ENCODE assay signal across 20 mouse cellular contexts in the genomic region with DNA sequence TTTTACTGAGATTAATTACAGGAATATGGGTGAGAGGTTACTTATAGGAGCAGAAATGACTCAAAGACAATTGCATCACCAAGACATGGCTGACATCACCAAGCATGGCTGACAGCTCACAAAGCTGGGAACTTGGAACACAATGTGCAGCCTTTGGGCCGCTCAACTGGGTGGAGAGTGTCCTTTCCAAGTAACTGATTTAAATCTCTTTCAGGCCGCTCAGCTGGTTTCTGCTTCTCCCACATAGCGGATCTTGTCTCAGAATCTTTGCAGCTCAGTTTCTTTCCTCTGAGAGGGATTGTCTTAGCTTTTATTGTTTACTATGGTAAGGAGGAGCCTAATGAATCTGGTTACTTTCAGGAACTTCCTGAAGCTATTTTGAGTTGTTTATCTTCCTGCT. TPM values are rescaled to one million over a fixed set of nuclear protein-coding genes. Genes with fewer than 3 reads are reported as not detected.
DNase-seq lines count a peak whose midpoint lies in the region; ATAC-seq and TF ChIP-seq lines count a peak whose summit lies in the region.
"Had no signal": no experiment of that assay in that cellular context is flagged by ENCODE, and none has a peak within 500 bp of the region (broad histone marks: within the 10 kb centered on the region; RNA-seq: fewer than 3 reads in every experiment).

No protein-coding gene starts in this region.

- TF ChIP-seq POLR2A in myocyte (IDR thresholded peaks at IDR 0.05; ENCODE audit: insufficient read length, low read depth), result no peak

- H3K36me3 ChIP-seq in heart, embryonic 13.5 days, result no peaks in the 10 kb centered on the region
- H3K36me3 ChIP-seq in myocyte (ENCODE audit: control insufficient read depth, insufficient read depth), result no peaks in the 10 kb centered on the region
- no peaks in the 10 kb centered on the region for H3K36me3 ChIP-seq in liver, postnatal 0 days (replicated peaks; ENCODE audit: insufficient read depth, low read length)
- H3K36me3 ChIP-seq: kidney, embryonic 15.5 days; limb, embryonic 12.5 days; liver, embryonic 13.5 days; neural tube, embryonic 12.5 days had no signal

- no peak overlapping the region for H3K4me3 ChIP-seq in heart, embryonic 13.5 days
- no peak overlapping the region for H3K4me3 ChIP-seq in myocyte
- H3K4me3 ChIP-seq in liver, postnatal 0 days (ENCODE audit: low read depth, low read length), result no peak overlapping the region
- H3K4me3 ChIP-seq: erythroblast, embryonic 14.5 days; kidney, embryonic 15.5 days; left cerebral cortex, adult 2 months; limb, embryonic 12.5 days; liver, embryonic 13.5 days; neural tube, embryonic 12.5 days had no signal

- no peak overlapping the region for H3ac ChIP-seq in myocyte (ENCODE audit: control insufficient read depth, insufficient read length)

- H3K9me3 ChIP-seq in heart, embryonic 13.5 days, result no peaks in the 10 kb centered on the region
- H3K9me3 ChIP-seq in liver, postnatal 0 days (ENCODE audit: low read length), result no peaks in the 10 kb centered on the region
- H3K9me3 ChIP-seq: kidney, embryonic 15.5 days; limb, embryonic 12.5 days; liver, embryonic 13.5 days; neural tube, embryonic 12.5 days had no signal

- 72% methylated on average over 3 of the region's 3 CpGs for WGBS in heart, embryonic 13.5 days
- WGBS in liver, postnatal 0 days (ENCODE audit: insufficient replicate concordance), result 70% methylated on average over 3 of the region's 3 CpGs

- H3K4me1 ChIP-seq in heart, embryonic 13.5 days, result peaks cover 20% of the 10 kb centered on the region
- H3K4me1 ChIP-seq in liver, postnatal 0 days (ENCODE audit: insufficient read depth), result no peaks in the 10 kb centered on the region
- H3K4me1 ChIP-seq: kidney, embryonic 15.5 days; limb, embryonic 12.5 days; liver, embryonic 13.5 days; neural tube, embryonic 12.5 days had no signal

- no peak for ATAC-seq in heart, embryonic 13.5 days (ENCODE audit: extremely low read depth, insufficient number of reproducible peaks, low FRiP score, low TSS enrichment)
- ATAC-seq in liver, postnatal 0 days, result no peak

- no peak for TF ChIP-seq EP300 in liver, postnatal 0 days (IDR thresholded peaks at IDR 0.05; ENCODE audit: low read depth)

- intact Hi-C loops in heart, postnatal 25 days (cut with DNase I), result no loop called here

- H3K79me2 ChIP-seq in myocyte (ENCODE audit: control insufficient read depth, insufficient read depth), result no peaks in the 10 kb centered on the region

- no peak overlapping the region for H3K4me2 ChIP-seq in heart, embryonic 13.5 days
- H3K4me2 ChIP-seq in myocyte (ENCODE audit: low read depth), result no peak overlapping the region
- no peak overlapping the region for H3K4me2 ChIP-seq in liver, postnatal 0 days (ENCODE audit: low read depth, low read length)
- H3K4me2 ChIP-seq: heart, embryonic 11.5 days; kidney, embryonic 15.5 days; limb, embryonic 12.5 days; liver, embryonic 13.5 days; neural tube, embryonic 12.5 days had no signal

- no peak for DNase-seq in heart, postnatal 25 days (ENCODE audit: low spot score)
- DNase-seq in 416B (ENCODE audit: low read depth) (peak; percentile 40), adipocyte (ENCODE audit: low spot score) (peak; percentile 67)
- no peak for DNase-seq in liver, postnatal 0 days
- no peak for DNase-seq in spleen, postnatal 14 days (ENCODE audit: low spot score in 2 of 2)
- DNase-seq: adrenal gland, adult 8-10 months; cerebellum, adult 18-20 months; gastrocnemius, postnatal 14 days; liver, embryonic 13.5 days; lung, postnatal 14 days; right cerebral cortex, postnatal 14 days; thymus, postnatal 25 days had no signal

- H3K27ac ChIP-seq in heart, embryonic 13.5 days (replicated peaks), result 0 out of 2 replicates have a peak overlapping the region, but pooled peaks have one; percentile 43
- no peak overlapping the region for H3K27ac ChIP-seq in liver, postnatal 0 days (ENCODE audit: low read depth)
- H3K27ac ChIP-seq: kidney, embryonic 15.5 days; left cerebral cortex, adult 2 months; limb, embryonic 12.5 days; liver, embryonic 13.5 days; neural tube, embryonic 12.5 days had no signal

- H3K27me3 ChIP-seq in heart, embryonic 13.5 days (replicated peaks), result no peaks in the 10 kb centered on the region
- H3K27me3 ChIP-seq in myocyte (ENCODE audit: control insufficient read depth, insufficient read depth, insufficient read length), result no peaks in the 10 kb centered on the region
- H3K27me3 ChIP-seq in liver, postnatal 0 days (ENCODE audit: insufficient read depth, low read length), result no peaks in the 10 kb centered on the region
- H3K27me3 ChIP-seq: kidney, embryonic 15.5 days; limb, embryonic 12.5 days; liver, embryonic 13.5 days; neural tube, embryonic 12.5 days had no signal

- no peak overlapping the region for H3K9ac ChIP-seq in heart, embryonic 13.5 days
- H3K9ac ChIP-seq in liver, postnatal 0 days (replicated peaks), result no peak overlapping the region
- H3K9ac ChIP-seq: kidney, embryonic 15.5 days; limb, embryonic 12.5 days; liver, embryonic 13.5 days; neural tube, embryonic 12.5 days had no signal

- no peak for TF ChIP-seq CTCF in liver, postnatal 0 days (IDR thresholded peaks at IDR 0.05; ENCODE audit: low read depth)

TF ChIP-seq in myocyte, 11 proteins besides CTCF, POLR2A, EP300 and RAD21:
- TF ChIP-seq CEBPB (IDR thresholded peaks at IDR 0.05; ENCODE audit: insufficient read depth, poor library complexity, severe bottlenecking) (0 out of 2 replicates have a peak, but pooled peaks have one; percentile 15), USF1 (IDR thresholded peaks at IDR 0.05; ENCODE audit: low read depth) (no peak)

RNA-seq across cellular contexts. Expression of a gene that starts 49.1 kb away (rescaled TPM):
- 15.0 and 18.7 TPM in 2 replicates for polyA plus RNA-seq in heart, embryonic 13.5 days (2015; fragmentation: Nextera tagmentation; extraction: Ambion mirVana)
- 1 to 10 TPM; 7.8 to 8.7 TPM for total RNA-seq in heart, postnatal 25 days (2021)
- polyA plus RNA-seq in myocyte (2012; fragmentation: generic; extraction: Trizol), result 16.2 TPM
- 10.7 and 11.5 TPM in 2 replicates for polyA plus RNA-seq in liver, postnatal 0 days (2015; fragmentation: Nextera tagmentation; extraction: Ambion mirVana)

Comparison
In these comparisons a context has a peak if more than half of its experiments do, and no peak if none do; other contexts are left out.
1. DNase-seq: peak in 416B (single experiment) and adipocyte (single experiment); none in heart, postnatal 25 days (single experiment), liver, postnatal 0 days (single experiment) and spleen, postnatal 14 days (0 of 2).